Mouse (Mus musculus) stomach, postnatal 0 days (tissue): ENCODE results near the gene Ctnna3. TPM values are rescaled to one million over a fixed set of nuclear protein-coding genes. Genes with fewer than 3 reads are reported as not detected.

Experiments used
- ATAC-seq: fragments of 200-750 bp; cut with Nextera tagmentation; 2 replicates; pipeline ENCODE4 v1.8.0; 2017; ENCODE audit not compliant: low FRiP score, low TSS enrichment
- DNase-seq: peaks from one replicate; pipeline ENCODE4 v3.0.0-alpha.2; 2016; ENCODE audit warnings: low spot score
- H3K27ac ChIP-seq: fragments of 300-500 bp; sonication (generic); replicated peaks from 2 replicates; pipeline ENCODE4 v1.5.1; 2014; ENCODE audit warnings: mild to moderate bottlenecking, control low read depth
- H3K27me3 ChIP-seq: fragments of 300-500 bp; sonication (generic); 2 replicates; pipeline ENCODE4 v1.6.1; 2014; ENCODE audit warnings: low read length; ENCODE audit not compliant: control insufficient read depth, insufficient read depth
- H3K36me3 ChIP-seq: fragments of 300-500 bp; sonication (generic); 2 replicates; pipeline ENCODE4 v1.6.1; 2014; ENCODE audit warnings: low read length, mixed read lengths; ENCODE audit not compliant: control insufficient read depth, insufficient read depth
- H3K4me1 ChIP-seq: fragments of 300-500 bp; sonication (generic); replicated peaks from 2 replicates; pipeline ENCODE4 v1.6.1; 2014; ENCODE audit warnings: antibody characterized with exemption; ENCODE audit not compliant: control insufficient read depth, insufficient read depth
- H3K4me2 ChIP-seq: fragments of 300-500 bp; sonication (generic); replicated peaks from 2 replicates; pipeline ENCODE4 v1.6.1; 2014; ENCODE audit warnings: low read depth, mild to moderate bottlenecking, control low read depth, moderate library complexity
- H3K4me3 ChIP-seq: fragments of 300-500 bp; sonication (generic); 2 replicates; pipeline ENCODE4 v1.5.1; 2014; ENCODE audit warnings: low read depth, low read length, control low read depth
- H3K9ac ChIP-seq: fragments of 300-500 bp; sonication (generic); 2 replicates; pipeline ENCODE4 v1.6.1; 2014; ENCODE audit warnings: mild to moderate bottlenecking, low read length, control low read depth, mixed read lengths
- H3K9me3 ChIP-seq: fragments of 300-500 bp; sonication (generic); 2 replicates; pipeline ENCODE4 v1.6.1; 2016; ENCODE audit warnings: low read length; ENCODE audit not compliant: control insufficient read depth
- CTCF ChIP-seq: IDR thresholded peaks from 2 replicates; pipeline ENCODE4 v1.5.1; 2016; ENCODE audit warnings: antibody characterized with exemption, low read depth, mild to moderate bottlenecking, moderate library complexity
- EP300 ChIP-seq: optimal IDR thresholded peaks from 2 replicates; pipeline ENCODE3; 2016; ENCODE audit warnings: antibody characterized with exemption
- WGBS: fragments of 180-500 bp; shearing (Covaris S2); extraction: QIAGEN DNeasy Blood & Tissue Kit; methylation state at CpG from one replicate; pipeline ENCODE4 v1.1.7; 2014; 5-methylcytosine and 5-hydroxymethylcytosine counted together
- polyA plus RNA-seq: library from polyadenylated mRNA; unstranded; fragments of >200 nt; fragmentation: Nextera tagmentation; extraction: Ambion mirVana; gene quantifications from 2 replicates; pipeline ENCODE4 v1.2.1, GENCODE M21; 2015

The Ctnna3 gene
- polyA plus RNA-seq, 1 experiment from 2014 or later: 0.27 TPM

DNA sequence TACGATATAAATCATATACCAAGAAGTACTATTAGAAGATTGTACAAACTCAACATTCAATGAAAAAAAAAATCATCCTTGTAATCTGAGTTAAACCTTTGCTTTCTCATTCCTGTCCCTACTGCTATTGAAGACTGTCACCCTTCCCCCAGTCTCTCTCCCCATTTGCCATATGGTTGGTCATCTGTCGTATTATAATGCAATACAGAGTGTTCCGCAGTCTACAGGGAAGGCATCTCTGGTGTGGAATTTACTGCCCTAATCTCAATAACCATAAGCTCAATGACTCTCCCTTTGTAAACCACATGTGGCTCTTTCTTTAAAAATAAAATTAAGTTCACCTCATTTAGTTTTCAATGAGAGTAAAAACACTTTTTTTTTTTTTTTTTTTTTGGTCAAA is 1113.7 kb downstream of the Ctnna3 start:
- DNase-seq: no peak
- Histone ChIP-seq H3K9me3 (no peaks in the 10 kb centered on the region), H3K27me3 (no peaks in the 10 kb centered on the region), H3K36me3 (no peaks in the 10 kb centered on the region), H3K9ac (no peak overlapping the region), H3K4me2 (no peak overlapping the region), H3K4me3 (no peak overlapping the region), H3K4me1 (no peaks in the 10 kb centered on the region), H3K27ac (no peak overlapping the region)
- no peak for TF ChIP-seq EP300
- TF ChIP-seq CTCF: no peak
- 69% methylated on average over 3 of the region's 3 CpGs for WGBS
- no peak for ATAC-seq

DNA sequence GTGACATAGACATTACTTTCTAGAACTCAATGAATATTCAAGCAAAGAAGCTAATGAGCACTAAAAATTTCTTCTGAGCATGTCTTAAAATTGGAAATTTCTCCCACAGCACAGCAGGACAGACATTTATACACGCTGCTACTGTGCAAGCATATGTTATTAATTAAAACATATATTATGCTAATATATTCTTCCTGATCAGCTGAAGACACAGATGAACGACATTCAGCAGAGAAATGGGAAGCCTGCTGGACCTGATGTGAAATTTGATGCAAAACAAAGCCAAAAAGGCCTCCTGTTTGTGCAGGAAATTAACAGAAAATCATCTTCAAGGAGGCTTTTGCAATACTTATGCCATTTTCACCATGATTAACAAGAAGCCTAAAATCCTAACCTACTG is 1114.5 kb downstream of the Ctnna3 start:
- ATAC-seq (no peak), DNase-seq (no peak)
- Histone ChIP-seq H3K9me3 (no peaks in the 10 kb centered on the region), H3K27me3 (no peaks in the 10 kb centered on the region), H3K4me2 (no peak overlapping the region), H3K27ac (no peak overlapping the region), H3K9ac (no peak overlapping the region), H3K36me3 (no peaks in the 10 kb centered on the region), H3K4me3 (no peak overlapping the region), H3K4me1 (no peaks in the 10 kb centered on the region)
- TF ChIP-seq CTCF (no peak), EP300 (no peak)
- WGBS: 67% methylated on average over 2 of the region's 2 CpGs

DNA sequence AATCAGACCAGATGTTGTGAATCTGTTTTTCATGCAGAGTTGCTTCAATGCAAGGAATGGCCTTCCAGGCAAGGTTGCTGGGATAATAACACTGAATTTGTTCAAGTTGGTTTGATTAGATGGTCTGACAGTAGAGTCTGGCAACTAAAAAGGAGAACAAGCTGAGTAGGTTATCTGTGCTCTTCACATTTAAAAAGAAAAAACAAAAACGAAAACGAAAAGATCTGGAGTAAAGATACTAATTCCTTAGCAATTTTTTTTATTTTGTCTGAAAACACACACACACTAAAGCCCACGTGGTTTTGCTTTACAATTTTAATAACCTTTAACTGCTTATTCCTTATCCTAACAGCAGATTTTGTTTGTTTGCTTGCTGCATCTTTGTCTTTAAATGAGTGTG is 1141.4 kb downstream of the Ctnna3 start:
- Histone ChIP-seq H3K9me3 (no peaks in the 10 kb centered on the region), H3K27me3 (no peaks in the 10 kb centered on the region), H3K36me3 (no peaks in the 10 kb centered on the region), H3K4me1 (no peaks in the 10 kb centered on the region), H3K4me2 (no peak overlapping the region), H3K27ac (no peak overlapping the region), H3K4me3 (no peak overlapping the region), H3K9ac (no peak overlapping the region)
- TF ChIP-seq EP300: no peak
- TF ChIP-seq CTCF: no peak
- ATAC-seq: no peak
- no peak for DNase-seq
- WGBS: 75% methylated on average over 3 of the region's 3 CpGs

DNA sequence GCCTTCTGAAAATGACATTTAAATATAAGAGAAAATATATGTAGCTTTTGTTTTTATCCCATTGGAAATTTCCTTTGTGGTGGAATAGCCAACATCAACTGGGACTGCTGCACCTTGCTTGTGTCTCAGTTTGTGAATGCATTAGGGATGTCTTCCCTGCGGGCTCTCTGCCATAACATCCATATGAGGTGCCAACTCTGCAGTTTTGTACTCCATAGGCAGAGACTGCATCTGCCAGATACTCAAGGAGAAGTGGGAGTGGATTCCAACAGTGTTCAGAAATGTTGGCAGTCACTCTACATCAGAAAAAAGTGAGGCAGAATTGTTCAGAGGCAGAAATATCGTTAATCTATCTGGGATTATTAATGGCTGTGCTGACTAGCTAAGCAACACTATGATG is 1158.2 kb downstream of the Ctnna3 start:
- H3K9ac ChIP-seq: no peak overlapping the region
- H3K36me3 ChIP-seq: no peaks in the 10 kb centered on the region
- no peak for DNase-seq
- H3K27me3 ChIP-seq: no peaks in the 10 kb centered on the region
- no peak overlapping the region for H3K4me2 ChIP-seq
- H3K4me1 ChIP-seq: no peaks in the 10 kb centered on the region
- 74% methylated on average over 2 of the region's 2 CpGs for WGBS
- H3K4me3 ChIP-seq: no peak overlapping the region
- no peaks in the 10 kb centered on the region for H3K9me3 ChIP-seq
- no peak for ATAC-seq
- TF ChIP-seq EP300: no peak
- TF ChIP-seq CTCF: no peak
- no peak overlapping the region for H3K27ac ChIP-seq

DNA sequence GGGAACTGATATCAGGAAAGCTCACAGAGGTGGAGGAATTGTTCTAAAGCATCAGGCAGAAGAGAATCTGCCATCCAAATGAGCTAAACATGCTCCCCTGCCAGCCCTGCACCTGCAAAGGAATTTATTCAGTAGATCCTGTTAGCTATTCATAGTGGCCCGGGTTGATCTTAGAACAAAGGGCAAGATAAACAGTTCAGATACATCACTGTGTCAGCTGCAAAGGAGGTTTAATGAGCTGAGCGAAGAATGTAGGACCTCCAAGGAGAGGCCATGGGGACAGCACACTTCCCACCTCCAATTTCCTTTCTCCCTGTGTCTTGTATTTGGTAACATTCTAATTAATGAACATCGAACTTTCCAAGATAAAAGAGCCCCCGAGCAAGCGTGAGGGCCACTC is 1206.9 kb downstream of the Ctnna3 start:
- 51% methylated on average over 5 of the region's 5 CpGs for WGBS
- Histone ChIP-seq H3K4me2 (no peak overlapping the region), H3K36me3 (no peaks in the 10 kb centered on the region), H3K4me3 (no peak overlapping the region), H3K27ac (no peak overlapping the region), H3K9ac (no peak overlapping the region), H3K4me1 (no peaks in the 10 kb centered on the region), H3K27me3 (no peaks in the 10 kb centered on the region), H3K9me3 (no peaks in the 10 kb centered on the region)
- no peak for ATAC-seq
- no peak for TF ChIP-seq EP300
- no peak for TF ChIP-seq CTCF
- DNase-seq: no peak

DNA sequence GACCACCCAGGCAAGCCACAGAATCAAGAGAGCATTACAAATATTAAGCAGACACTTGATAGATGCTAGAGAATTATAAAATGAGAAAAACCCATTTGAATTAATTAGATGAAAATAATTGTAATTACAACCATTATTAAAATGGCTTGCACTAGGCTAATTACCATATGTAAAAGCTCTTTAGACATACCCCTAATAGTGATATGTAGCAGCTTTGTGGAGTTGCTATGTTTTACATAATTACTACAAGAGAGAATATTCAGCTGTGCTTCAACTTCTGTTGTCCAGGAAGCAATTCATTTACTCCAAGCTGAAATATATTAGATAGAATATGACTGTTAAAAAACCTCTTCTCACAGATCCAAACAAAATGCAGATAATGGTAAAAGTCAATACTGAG is 1209.2 kb downstream of the Ctnna3 start:
- H3K9me3 ChIP-seq: no peaks in the 10 kb centered on the region
- no peak for TF ChIP-seq CTCF
- TF ChIP-seq EP300: no peak
- H3K27me3 ChIP-seq: no peaks in the 10 kb centered on the region
- H3K9ac ChIP-seq: no peak overlapping the region
- DNase-seq (no peak), ATAC-seq (no peak)
- no peak overlapping the region for H3K27ac ChIP-seq
- no peak overlapping the region for H3K4me3 ChIP-seq
- no peaks in the 10 kb centered on the region for H3K4me1 ChIP-seq
- H3K36me3 ChIP-seq: no peaks in the 10 kb centered on the region
- no peak overlapping the region for H3K4me2 ChIP-seq
